Mouse (Mus musculus) lung, embryonic 14.5 days (tissue): ENCODE results near the gene Ccdc146. TPM values are rescaled to one million over a fixed set of nuclear protein-coding genes. Genes with fewer than 3 reads are reported as not detected.
A peak's percentile ranks its signal among the peaks of the same experiment; 100 is the strongest.

ENCODE experiments used
- ATAC-seq: fragments of 200-750 bp; cut with Nextera tagmentation; 2 replicates; pipeline ENCODE4 v1.8.0; 2017; ENCODE audit warnings: mild to moderate bottlenecking, moderate TSS enrichment, moderate library complexity; ENCODE audit not compliant: insufficient read depth
- DNase-seq: peaks from one replicate; pipeline ENCODE4 v3.0.0-alpha.2; 2015
- H3K27ac ChIP-seq: fragments of 300-500 bp; sonication (generic); 2 replicates; pipeline ENCODE4 v1.5.1; 2014; ENCODE audit warnings: low read depth, mild to moderate bottlenecking, moderate library complexity
- H3K27me3 ChIP-seq: fragments of 300-500 bp; sonication (generic); 2 replicates; pipeline ENCODE4 v1.6.1; 2014; ENCODE audit warnings: low read length, control low read depth; ENCODE audit not compliant: insufficient read depth
- H3K36me3 ChIP-seq: fragments of 300-500 bp; sonication (generic); 2 replicates; pipeline ENCODE4 v1.6.1; 2014; ENCODE audit warnings: control low read depth; ENCODE audit not compliant: insufficient read depth
- H3K4me1 ChIP-seq: fragments of 300-500 bp; sonication (generic); 2 replicates; pipeline ENCODE4 v1.6.1; 2014; ENCODE audit warnings: antibody characterized with exemption, control low read depth; ENCODE audit not compliant: insufficient read depth
- H3K4me2 ChIP-seq: fragments of 300-500 bp; sonication (generic); 2 replicates; pipeline ENCODE4 v1.6.1; 2014; ENCODE audit warnings: mild to moderate bottlenecking
- H3K4me3 ChIP-seq: fragments of 300-500 bp; sonication (generic); 2 replicates; pipeline ENCODE4 v1.5.1; 2014; ENCODE audit warnings: low read depth, low read length
- H3K9ac ChIP-seq: fragments of 300-500 bp; sonication (generic); 2 replicates; pipeline ENCODE4 v1.6.1; 2014
- H3K9me3 ChIP-seq: fragments of 300-500 bp; sonication (generic); 2 replicates; pipeline ENCODE4 v1.6.1; 2016; ENCODE audit warnings: low read depth, low read length, control low read depth
- CTCF ChIP-seq: IDR thresholded peaks from 2 replicates; pipeline ENCODE4 v1.5.1; 2016; ENCODE audit warnings: antibody characterized with exemption, low read depth
- WGBS: fragments of 180-500 bp; shearing (Covaris S2); extraction: QIAGEN DNeasy Blood & Tissue Kit; methylation state at CpG from one replicate; pipeline ENCODE4 v1.1.7; 2014; 5-methylcytosine and 5-hydroxymethylcytosine counted together
- polyA plus RNA-seq: library from polyadenylated mRNA; unstranded; fragments of >200 nt; fragmentation: Nextera tagmentation; extraction: Ambion mirVana; gene quantifications from 2 replicates; pipeline ENCODE4 v1.2.1, GENCODE M21; 2014

Gene Ccdc146
- polyA plus RNA-seq, result 0.09 and 0.18 TPM in 2 replicates

GRCm38 (mm10) chr5:21424614-21425602 is at the start of gene Ccdc146, which contains the start of gene Fam185a:
TSS of gene Ccdc146 (minus strand) at chr5:21424677.
TSS of gene Fam185a (plus strand) at chr5:21424958.
- WGBS, result under 1% methylated on average over 64 of the region's 68 CpGs
- Histone ChIP-seq H3K9me3 (no peaks in the 10 kb centered on the region), H3K4me3 (peak within 1 kb of the TSS; percentile 78), H3K9ac (peak within 1 kb of the TSS; percentile 77), H3K4me1 (0 out of 2 replicates have a peak, but pooled peaks cover 5% of the 10 kb centered on the region), H3K4me2 (peak within 1 kb of the TSS; percentile 97), H3K27me3 (no peaks in the 10 kb centered on the region), H3K36me3 (no peaks in the 10 kb centered on the region), H3K27ac (peak within 1 kb of the TSS; percentile 46; the same call in 1 of the 2 replicates)
- TF ChIP-seq CTCF, result no peak
- peak; percentile 97 for DNase-seq
- ATAC-seq, result peak; percentile 100

- Histone ChIP-seq H3K4me1 (no peaks in the 10 kb centered on the region), H3K9ac (no peak overlapping the region), H3K27me3 (no peaks in the 10 kb centered on the region), H3K9me3 (no peaks in the 10 kb centered on the region), H3K4me2 (no peak overlapping the region), H3K36me3 (no peaks in the 10 kb centered on the region), H3K4me3 (no peak overlapping the region), H3K27ac (no peak overlapping the region)
- ATAC-seq, result no peak
- WGBS, result 83% methylated on average over 12 of the region's 12 CpGs
- TF ChIP-seq CTCF, result no peak
- no peak for DNase-seq
Observed at GRCm38 (mm10) chr5:21468100-21468499, 43.6 kb upstream of the Ccdc146 start.

GRCm38 (mm10) chr5:21467387-21467786 is 42.9 kb upstream of the Ccdc146 start:
- Histone ChIP-seq H3K4me1 (no peaks in the 10 kb centered on the region), H3K36me3 (no peaks in the 10 kb centered on the region), H3K27me3 (no peaks in the 10 kb centered on the region), H3K4me3 (no peak overlapping the region), H3K9me3 (no peaks in the 10 kb centered on the region), H3K27ac (no peak overlapping the region), H3K4me2 (no peak overlapping the region), H3K9ac (no peak overlapping the region)
- ATAC-seq (peak; percentile 52; the same call in 1 of the 2 replicates), DNase-seq (peak; percentile 5)
- TF ChIP-seq CTCF, result no peak
- WGBS, result 50% methylated on average over 7 of the region's 7 CpGs

- WGBS, result 51% methylated on average over 8 of the region's 8 CpGs
- ATAC-seq (peak; percentile 48; the same call in 1 of the 2 replicates), DNase-seq (peak; percentile 62)
- Histone ChIP-seq H3K27me3 (no peaks in the 10 kb centered on the region), H3K9ac (no peak overlapping the region), H3K4me1 (peaks cover 7% of the 10 kb centered on the region; the same call in 1 of the 2 replicates), H3K27ac (no peak overlapping the region), H3K4me3 (no peak overlapping the region), H3K4me2 (no peak overlapping the region), H3K36me3 (no peaks in the 10 kb centered on the region), H3K9me3 (no peaks in the 10 kb centered on the region)
- TF ChIP-seq CTCF, result no peak
Observed at GRCm38 (mm10) chr5:21440833-21441530, 16.5 kb upstream of the Ccdc146 start.

GRCm38 (mm10) chr5:21439446-21440110 is 15.1 kb upstream of the Ccdc146 start:
- no peaks in the 10 kb centered on the region for H3K27me3 ChIP-seq
- peaks cover 7% of the 10 kb centered on the region; the same call in 1 of the 2 replicates for H3K4me1 ChIP-seq
- peak; percentile 31 for DNase-seq
- no peak overlapping the region for H3K9ac ChIP-seq
- WGBS, result 77% methylated on average over 7 of the region's 7 CpGs
- no peaks in the 10 kb centered on the region for H3K9me3 ChIP-seq
- H3K4me3 ChIP-seq, result no peak overlapping the region
- no peak overlapping the region for H3K4me2 ChIP-seq
- TF ChIP-seq CTCF, result no peak
- ATAC-seq, result no peak
- H3K36me3 ChIP-seq, result no peaks in the 10 kb centered on the region
- H3K27ac ChIP-seq, result no peak overlapping the region

- WGBS, result 64% methylated on average over 9 of the region's 9 CpGs
- Histone ChIP-seq H3K27me3 (no peaks in the 10 kb centered on the region), H3K9me3 (no peaks in the 10 kb centered on the region), H3K27ac (no peak overlapping the region), H3K9ac (no peak overlapping the region), H3K4me3 (no peak overlapping the region), H3K4me2 (no peak overlapping the region), H3K4me1 (peaks cover 7% of the 10 kb centered on the region; the same call in 1 of the 2 replicates), H3K36me3 (no peaks in the 10 kb centered on the region)
- peak; percentile 26 for DNase-seq
- no peak for TF ChIP-seq CTCF
- ATAC-seq, result no peak
Observed at GRCm38 (mm10) chr5:21438428-21438827, 14.0 kb upstream of the Ccdc146 start.
